Mouse (Mus musculus): ENCODE measurements around the gene Tmem106a.
"Not testable (repeated sequence)": the region's sequence is repeated elsewhere in the genome, so short reads cannot be mapped to it uniquely, and the experiment has no call there.

Tmem106a gene

GRCm38 (mm10) chr11:101599156-101599555, 17.1 kb downstream of the Tmem106a start, which contains the start of gene Gm11634:
TSS of gene Gm11634 (minus strand) at chr11:101599256.
- no peak for DNase-seq (ENCODE audit: low spot score)

- no peak for DNase-seq (ENCODE audit: low spot score)
These were observed 20.4 kb downstream of the Tmem106a start for GRCm38 (mm10) chr11:101602491-101602890.

- no peak for DNase-seq (ENCODE audit: low spot score)
These were observed 22.1 kb downstream of the Tmem106a start for GRCm38 (mm10) chr11:101604116-101604515.

- peak; percentile 73 for DNase-seq (ENCODE audit: low spot score)
These were observed 22.8 kb downstream of the Tmem106a start for GRCm38 (mm10) chr11:101604531-101605453.

GRCm38 (mm10) chr11:101607134-101607533, 25.1 kb downstream of the Tmem106a start:
- DNase-seq (ENCODE audit: low spot score), result not testable (repeated sequence)

- DNase-seq (ENCODE audit: low spot score), result no peak
These were observed 28.4 kb downstream of the Tmem106a start for GRCm38 (mm10) chr11:101610445-101610844.

GRCm38 (mm10) chr11:101613596-101613995, 31.6 kb downstream of the Tmem106a start:
- no peak for DNase-seq (ENCODE audit: low spot score)

GRCm38 (mm10) chr11:101614116-101614515, 32.1 kb downstream of the Tmem106a start:
- DNase-seq (ENCODE audit: low spot score), result no peak

GRCm38 (mm10) chr11:101615380-101615779, 33.3 kb downstream of the Tmem106a start:
- DNase-seq (ENCODE audit: low spot score), result no peak

GRCm38 (mm10) chr11:101616104-101616503, 34.1 kb downstream of the Tmem106a start:
- no peak for DNase-seq (ENCODE audit: low spot score)

- DNase-seq (ENCODE audit: low spot score), result peak; percentile 30
These were observed 35.1 kb downstream of the Tmem106a start for GRCm38 (mm10) chr11:101616948-101617767.

- no peak for DNase-seq (ENCODE audit: low spot score)
These were observed 35.8 kb downstream of the Tmem106a start for GRCm38 (mm10) chr11:101617849-101618248.

GRCm38 (mm10) chr11:101618596-101618995, 36.6 kb downstream of the Tmem106a start:
- DNase-seq (ENCODE audit: low spot score), result no peak

- DNase-seq (ENCODE audit: low spot score), result not testable (repeated sequence)
These were observed 38.1 kb downstream of the Tmem106a start for GRCm38 (mm10) chr11:101620022-101620655.

GRCm38 (mm10) chr11:101626649-101626994, 44.6 kb downstream of the Tmem106a start:
- no peak for DNase-seq (ENCODE audit: low spot score)

- DNase-seq (ENCODE audit: low spot score), result peak; percentile 76
These were observed 45.2 kb downstream of the Tmem106a start, which contains the start of gene Rdm1 for GRCm38 (mm10) chr11:101626995-101627856. TSS of gene Rdm1 (plus strand) at chr11:101627195.

GRCm38 (mm10) chr11:101627857-101628559, 46.0 kb downstream of the Tmem106a start:
- peak; percentile 82 for DNase-seq (ENCODE audit: low spot score)

- not testable (repeated sequence) for DNase-seq (ENCODE audit: low spot score)
These were observed 46.8 kb downstream of the Tmem106a start for GRCm38 (mm10) chr11:101628733-101629417.

- DNase-seq (ENCODE audit: low spot score), result no peak
These were observed 53.6 kb downstream of the Tmem106a start for GRCm38 (mm10) chr11:101635660-101636059.

GRCm38 (mm10) chr11:101639761-101640160, 57.7 kb downstream of the Tmem106a start:
- no peak for DNase-seq (ENCODE audit: low spot score)

Measured in spleen, adult 12 weeks (tissue).